Mouse (Mus musculus): ENCODE data around the gene Ddah2.
A peak's percentile ranks its signal among the peaks of the same experiment; 100 is the strongest.

The Ddah2 gene

GRCm38 (mm10) chr17:35050126-35050750 is 8.6 kb upstream of the Ddah2 start:
- DNase-seq (ENCODE audit: inconsistent age in 2 of 2, low spot score in 1 of 2), result peak; percentile 84 to 93

GRCm38 (mm10) chr17:35051156-35052086 is 7.4 kb upstream of the Ddah2 start:
- peak; percentile 86 to 91 for DNase-seq (ENCODE audit: inconsistent age in 2 of 2, low spot score in 1 of 2)

- DNase-seq (ENCODE audit: inconsistent age in 2 of 2, low spot score in 1 of 2), result no peak
These were observed 6.5 kb upstream of the Ddah2 start for GRCm38 (mm10) chr17:35052271-35052798.

GRCm38 (mm10) chr17:35055691-35056495 is 2.9 kb upstream of the Ddah2 start:
- no peak for DNase-seq (ENCODE audit: inconsistent age in 2 of 2, low spot score in 1 of 2)

GRCm38 (mm10) chr17:35057090-35057489 is 1.7 kb upstream of the Ddah2 start:
- no peak for DNase-seq (ENCODE audit: inconsistent age in 2 of 2, low spot score in 1 of 2)

GRCm38 (mm10) chr17:35058316-35058715 is 519 bp upstream of the Ddah2 start:
- no peak for DNase-seq (ENCODE audit: inconsistent age in 2 of 2, low spot score in 1 of 2)

- DNase-seq (ENCODE audit: inconsistent age in 2 of 2, low spot score in 1 of 2), result peak in 1 of 2 experiments; percentile 26
These were observed 1.2 kb downstream of the Ddah2 start for GRCm38 (mm10) chr17:35060071-35060470.

GRCm38 (mm10) chr17:35060737-35061297 is 2.0 kb downstream of the Ddah2 start:
- DNase-seq (ENCODE audit: inconsistent age in 2 of 2, low spot score in 1 of 2), result peak; percentile 29 to 42

- DNase-seq (ENCODE audit: inconsistent age in 2 of 2, low spot score in 1 of 2), result no peak
These were observed 2.5 kb downstream of the Ddah2 start for GRCm38 (mm10) chr17:35061299-35061698.

- peak in 1 of 2 experiments; percentile 64 for DNase-seq (ENCODE audit: inconsistent age in 2 of 2, low spot score in 1 of 2)
These were observed 4.6 kb downstream of the Ddah2 start for GRCm38 (mm10) chr17:35063466-35063865.

GRCm38 (mm10) chr17:35064378-35064877 is 5.6 kb downstream of the Ddah2 start:
- no peak for DNase-seq (ENCODE audit: inconsistent age in 2 of 2, low spot score in 1 of 2)

- DNase-seq (ENCODE audit: inconsistent age in 2 of 2, low spot score in 1 of 2), result peak; percentile 32 to 59
These were observed 6.4 kb downstream of the Ddah2 start, which contains the start of gene Ly6g6c for GRCm38 (mm10) chr17:35064951-35065947. Gene Ly6g6c (plus strand): TSS chr17:35065388.

- no peak for DNase-seq (ENCODE audit: inconsistent age in 2 of 2, low spot score in 1 of 2)
These were observed 7.2 kb downstream of the Ddah2 start, which contains the start of gene Mpig6b for GRCm38 (mm10) chr17:35066084-35066483. Gene Mpig6b (minus strand): TSS chr17:35066184.

GRCm38 (mm10) chr17:35068213-35068914 is 9.5 kb downstream of the Ddah2 start:
- peak in 1 of 2 experiments; percentile 75 for DNase-seq (ENCODE audit: inconsistent age in 2 of 2, low spot score in 1 of 2)

GRCm38 (mm10) chr17:35070556-35071229 is 11.9 kb downstream of the Ddah2 start:
- DNase-seq (ENCODE audit: inconsistent age in 2 of 2, low spot score in 1 of 2), result no peak

GRCm38 (mm10) chr17:35071454-35071853 is 12.6 kb downstream of the Ddah2 start:
- DNase-seq (ENCODE audit: inconsistent age in 2 of 2, low spot score in 1 of 2), result no peak

- no peak for DNase-seq (ENCODE audit: inconsistent age in 2 of 2, low spot score in 1 of 2)
These were observed 15.3 kb downstream of the Ddah2 start for GRCm38 (mm10) chr17:35074097-35074496.
